Mouse (Mus musculus): ENCODE results near the gene Plau.

Plau gene

DNA sequence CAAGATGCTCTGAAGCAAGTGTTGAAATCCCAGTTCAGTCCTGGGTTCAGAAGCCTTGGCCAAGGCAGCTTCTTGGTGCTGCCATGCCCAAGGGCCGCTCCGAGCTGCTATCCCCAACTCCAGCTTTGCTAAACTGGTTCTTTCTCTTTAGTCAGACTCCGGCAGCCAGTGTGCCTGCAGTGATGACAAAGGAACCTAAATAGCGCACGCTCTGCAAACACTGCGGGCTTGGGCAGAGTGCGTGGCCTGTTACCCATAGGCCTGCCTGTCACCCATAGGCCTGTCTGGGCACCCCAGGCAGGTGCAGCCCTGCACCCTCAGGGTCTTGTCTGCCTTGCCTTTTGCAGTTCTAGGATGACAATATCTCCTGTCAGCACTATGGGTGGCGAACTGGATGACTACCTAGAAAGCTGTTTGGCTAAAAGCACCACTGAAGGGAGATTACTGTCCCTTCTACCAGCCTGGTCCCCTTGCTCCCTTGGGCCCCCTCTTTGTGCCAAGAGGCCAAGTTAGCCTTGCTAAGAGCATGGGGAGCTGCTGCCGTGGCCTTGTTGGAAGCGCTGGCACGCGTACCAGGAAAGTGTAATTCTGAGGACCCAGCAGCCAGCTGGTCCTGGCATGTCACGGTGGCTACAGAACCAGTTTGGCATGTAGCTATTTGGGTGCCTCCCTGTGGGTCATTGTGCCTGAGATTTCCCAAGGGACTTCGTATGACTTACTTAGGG is 30.2 kb upstream of the Plau start:
- no peak for DNase-seq (ENCODE audit: extremely low spot score)

DNA sequence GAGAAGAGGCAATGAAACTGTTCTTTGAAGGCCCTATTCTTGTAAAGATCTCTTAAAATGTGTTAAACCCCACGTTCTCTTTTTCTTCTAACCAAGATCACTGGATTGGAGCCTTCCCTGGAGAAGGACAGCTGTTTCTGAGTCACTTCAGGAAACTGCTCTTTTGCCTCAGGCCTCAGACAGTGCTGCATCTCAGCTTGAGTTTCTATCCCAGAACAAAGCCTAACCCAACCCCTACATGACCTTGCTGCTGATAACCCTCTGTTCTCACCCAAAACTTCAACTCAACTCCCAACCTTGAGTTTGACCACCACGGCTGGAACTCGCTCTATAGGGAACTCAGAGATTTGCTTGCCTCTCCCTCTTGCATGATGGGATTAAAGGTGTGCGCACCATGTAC is 27.1 kb upstream of the Plau start:
- DNase-seq (ENCODE audit: extremely low spot score): no peak

DNA sequence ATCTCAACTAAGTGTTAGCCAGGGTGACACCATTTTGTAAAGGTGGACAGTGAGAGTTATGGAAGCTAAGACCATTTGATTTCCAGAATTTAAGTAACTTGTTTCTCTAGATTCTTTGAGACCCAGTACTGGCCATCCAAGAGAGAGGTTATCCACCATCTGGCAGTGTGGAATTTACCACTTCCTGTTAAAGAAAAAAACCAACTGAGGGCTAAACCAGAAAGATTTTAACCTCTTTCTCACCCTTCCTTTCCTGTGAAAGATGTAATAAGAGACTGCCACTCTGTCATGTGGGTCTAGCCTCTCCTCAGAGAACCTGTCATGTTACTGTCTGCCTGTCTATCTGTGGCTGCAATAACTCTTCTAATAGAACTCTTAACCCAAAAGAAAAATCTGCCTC is 26.6 kb upstream of the Plau start:
- DNase-seq (ENCODE audit: extremely low spot score): no peak

DNA sequence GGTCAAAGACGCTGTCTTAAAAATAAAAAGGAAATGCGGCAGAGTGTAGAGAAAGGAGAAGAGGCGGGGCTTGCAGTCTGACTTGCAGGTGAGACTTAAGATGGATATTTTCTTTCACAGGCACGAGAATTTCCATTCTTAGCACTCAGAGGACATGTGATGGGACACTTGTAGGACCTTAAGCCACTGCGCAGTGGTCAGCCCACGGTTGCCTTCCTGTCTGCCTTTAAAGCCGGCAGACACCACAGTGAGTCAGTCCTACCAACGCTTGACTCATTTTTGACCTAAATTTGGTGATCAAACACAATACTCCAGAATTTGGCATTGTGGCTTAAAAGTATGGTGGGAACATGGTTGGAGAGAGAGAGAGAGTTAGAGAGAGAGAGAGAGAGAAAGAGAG is 25.2 kb upstream of the Plau start:
- DNase-seq (ENCODE audit: extremely low spot score): no peak

DNA sequence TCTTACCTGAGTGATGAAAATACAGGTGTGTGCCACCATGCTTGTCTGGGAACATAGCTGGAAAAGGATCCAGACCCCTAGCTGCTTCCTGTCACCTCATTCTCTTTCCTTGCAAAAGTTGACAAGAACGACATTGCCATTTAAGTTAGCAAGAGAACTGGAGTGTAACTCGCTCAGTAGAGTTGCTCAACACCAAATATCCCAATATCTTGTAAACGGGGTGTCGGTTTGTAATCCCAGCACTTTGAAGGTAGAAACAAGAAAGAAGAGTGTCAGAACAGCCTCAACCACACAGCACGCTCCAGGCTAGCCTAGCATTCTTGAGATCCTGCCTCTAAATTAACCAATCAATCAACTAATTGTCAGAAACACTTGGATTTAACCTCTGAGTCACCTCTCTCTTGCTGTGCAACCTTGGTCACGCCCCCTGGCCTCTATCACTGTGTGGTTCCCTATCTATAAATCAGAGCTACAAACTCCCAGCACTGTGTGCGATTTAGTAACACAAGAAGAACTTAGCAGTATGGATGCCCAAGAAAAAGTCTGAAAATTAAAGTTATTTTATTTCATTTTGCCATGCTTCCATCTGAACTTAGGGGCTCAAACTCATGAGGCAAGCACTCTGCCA is 24.6 kb upstream of the Plau start:
- no peak for DNase-seq (ENCODE audit: extremely low spot score)

DNA sequence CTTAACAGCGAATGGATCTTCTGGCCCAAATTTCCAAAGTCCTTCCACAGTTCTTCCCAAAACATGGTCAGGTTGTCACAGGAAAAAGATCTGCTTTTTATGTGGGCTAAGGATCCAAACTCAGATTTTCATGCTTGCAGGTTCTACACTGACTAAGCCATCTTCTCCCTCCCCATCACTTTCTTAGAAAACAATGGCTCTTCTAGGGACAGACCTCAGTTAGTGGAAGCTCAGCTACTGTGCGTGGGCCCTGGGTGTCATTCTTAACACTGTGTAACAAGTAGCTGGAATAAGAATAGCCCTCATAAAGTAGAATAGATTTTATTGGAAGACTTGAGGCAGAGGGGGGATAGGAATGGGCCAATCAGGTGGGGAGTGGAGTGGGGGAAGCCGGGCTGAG is 21.0 kb upstream of the Plau start:
- no peak for DNase-seq (ENCODE audit: extremely low spot score)

DNA sequence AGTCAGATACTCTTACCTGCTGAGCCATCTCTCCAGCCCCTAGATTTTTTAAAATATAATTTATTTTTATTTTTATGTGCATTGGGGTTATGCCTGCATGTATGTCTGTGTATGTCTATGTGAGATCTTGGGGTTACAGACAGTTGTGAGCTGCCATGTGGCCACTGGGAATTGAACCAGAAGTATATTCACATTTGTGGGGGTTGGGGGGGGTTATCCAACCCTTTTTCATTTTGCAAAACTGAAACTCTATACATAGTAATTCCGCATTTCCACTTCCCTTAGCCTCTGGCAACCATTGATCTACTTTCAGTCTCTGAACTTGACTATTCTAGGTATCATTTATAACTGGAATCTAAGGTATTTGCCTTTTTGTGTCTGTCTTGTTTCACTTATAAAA is 11.9 kb upstream of the Plau start:
- no peak for DNase-seq (ENCODE audit: extremely low spot score)

DNA sequence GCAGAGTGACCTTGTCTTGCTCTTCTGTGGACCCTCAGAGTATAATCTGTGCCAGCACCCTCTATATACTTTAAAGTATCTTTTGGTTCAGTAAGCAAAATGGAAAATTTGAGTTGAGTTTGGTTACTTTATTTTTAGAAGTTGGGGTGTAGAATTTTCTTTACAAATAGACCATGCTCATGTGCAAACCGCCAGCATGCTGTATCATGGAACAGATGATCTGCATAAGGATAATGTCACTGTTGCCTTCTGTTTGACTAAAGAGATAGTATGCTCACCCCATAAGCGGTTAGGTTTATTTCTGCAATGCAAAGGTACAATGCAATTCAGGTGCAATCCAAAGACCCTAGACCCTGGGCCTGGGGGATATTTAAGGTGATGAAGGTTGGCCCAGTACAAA is 10.9 kb upstream of the Plau start:
- no peak for DNase-seq (ENCODE audit: extremely low spot score)

DNA sequence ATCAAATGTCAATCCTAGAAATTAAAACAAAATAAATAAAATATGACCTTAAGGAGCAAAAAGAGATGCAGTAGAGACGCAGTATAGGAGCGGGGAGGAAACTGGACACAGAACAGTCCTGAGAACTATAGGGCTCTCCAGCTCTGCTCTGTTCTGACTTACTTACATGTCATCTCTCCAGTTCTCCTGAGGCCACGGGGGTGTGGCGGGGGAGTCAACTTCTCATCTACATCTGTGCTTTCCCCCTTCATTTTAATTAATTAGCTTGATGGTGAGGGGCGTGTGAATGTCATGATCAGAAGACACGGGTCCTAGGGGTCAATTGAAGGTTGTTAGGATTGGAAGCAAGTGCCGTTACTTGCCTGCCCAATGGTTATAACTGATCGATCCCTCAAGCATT is 9.4 kb upstream of the Plau start:
- DNase-seq (ENCODE audit: extremely low spot score): no peak

DNA sequence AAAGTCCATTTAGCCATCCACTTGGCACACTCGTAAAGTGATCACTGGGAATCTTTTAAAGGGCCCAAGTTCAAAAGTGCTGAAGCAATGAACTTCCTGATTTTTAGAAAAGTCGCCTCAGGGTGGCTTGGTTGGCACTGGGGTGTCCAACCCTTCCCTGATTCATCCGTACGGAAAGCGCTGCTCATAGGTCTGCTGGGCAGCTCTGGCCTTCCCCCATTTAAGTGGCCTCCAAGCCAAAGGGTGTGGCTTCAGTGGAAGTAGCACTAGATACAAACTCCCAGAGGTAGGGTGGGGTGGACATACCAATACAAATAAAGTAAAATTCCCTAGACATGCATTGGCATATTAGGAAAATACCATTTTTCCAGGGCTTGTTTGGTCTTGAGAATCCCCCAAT is 9.0 kb upstream of the Plau start:
- DNase-seq (ENCODE audit: extremely low spot score): no peak

DNA sequence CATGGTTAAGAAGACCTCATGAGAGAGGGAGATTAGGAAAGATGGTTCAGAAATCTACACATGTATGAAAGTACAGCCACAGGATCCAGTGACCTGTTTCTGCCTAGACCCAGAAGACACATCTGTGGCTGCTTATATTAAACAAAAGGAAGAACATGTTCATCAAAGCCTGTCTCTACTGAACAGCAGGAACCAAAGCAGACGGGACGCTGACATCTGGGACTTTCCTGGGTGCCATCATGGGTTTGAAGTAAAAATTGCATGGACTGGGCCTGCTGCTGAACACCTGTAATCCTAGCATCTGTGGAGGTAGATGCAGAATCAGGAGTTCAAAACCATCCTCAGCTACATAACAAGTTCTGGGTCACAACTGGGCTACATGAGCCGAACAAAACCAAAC is 7.9 kb upstream of the Plau start:
- no peak for DNase-seq (ENCODE audit: extremely low spot score)

DNA sequence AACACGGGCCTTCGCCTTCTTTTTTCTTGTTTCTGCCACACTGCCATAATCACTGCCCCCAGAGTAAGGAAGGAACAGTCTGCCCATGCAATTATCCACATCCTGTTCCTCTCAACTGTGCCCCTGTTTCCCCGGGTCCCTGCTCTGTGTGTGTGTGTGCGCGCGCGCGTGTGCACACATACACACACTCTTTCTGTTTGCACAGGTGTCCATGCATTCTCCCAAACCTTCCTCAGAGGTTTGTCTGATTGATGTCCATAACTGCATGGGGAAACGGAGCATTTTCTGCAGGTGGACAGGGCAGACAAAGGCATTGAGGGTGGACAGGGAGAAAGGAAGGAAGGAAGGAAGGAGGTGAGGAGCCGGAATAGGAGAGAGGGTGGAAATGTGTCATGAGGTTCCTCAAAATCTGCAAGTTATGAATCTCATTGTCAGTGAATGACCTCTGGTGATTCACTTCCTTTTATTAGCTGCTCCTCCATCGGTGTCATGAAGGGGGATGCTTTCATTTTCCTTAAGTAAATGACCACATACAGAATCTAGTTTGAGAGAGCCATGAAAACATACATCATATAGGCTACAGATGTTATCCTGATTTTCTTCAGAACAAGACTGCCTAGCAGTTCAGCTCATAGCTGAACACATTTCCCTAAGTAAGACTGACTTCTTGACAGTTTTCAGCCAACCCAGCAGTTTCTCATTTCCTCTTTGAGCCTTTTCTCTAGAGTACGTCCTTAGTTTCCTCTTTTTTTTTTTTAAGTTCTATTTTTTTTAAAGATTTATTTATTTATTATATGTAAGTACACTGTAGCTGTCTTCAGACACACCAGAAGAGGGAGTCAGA is 6.7 kb upstream of the Plau start:
- DNase-seq (ENCODE audit: extremely low spot score): no peak

DNA sequence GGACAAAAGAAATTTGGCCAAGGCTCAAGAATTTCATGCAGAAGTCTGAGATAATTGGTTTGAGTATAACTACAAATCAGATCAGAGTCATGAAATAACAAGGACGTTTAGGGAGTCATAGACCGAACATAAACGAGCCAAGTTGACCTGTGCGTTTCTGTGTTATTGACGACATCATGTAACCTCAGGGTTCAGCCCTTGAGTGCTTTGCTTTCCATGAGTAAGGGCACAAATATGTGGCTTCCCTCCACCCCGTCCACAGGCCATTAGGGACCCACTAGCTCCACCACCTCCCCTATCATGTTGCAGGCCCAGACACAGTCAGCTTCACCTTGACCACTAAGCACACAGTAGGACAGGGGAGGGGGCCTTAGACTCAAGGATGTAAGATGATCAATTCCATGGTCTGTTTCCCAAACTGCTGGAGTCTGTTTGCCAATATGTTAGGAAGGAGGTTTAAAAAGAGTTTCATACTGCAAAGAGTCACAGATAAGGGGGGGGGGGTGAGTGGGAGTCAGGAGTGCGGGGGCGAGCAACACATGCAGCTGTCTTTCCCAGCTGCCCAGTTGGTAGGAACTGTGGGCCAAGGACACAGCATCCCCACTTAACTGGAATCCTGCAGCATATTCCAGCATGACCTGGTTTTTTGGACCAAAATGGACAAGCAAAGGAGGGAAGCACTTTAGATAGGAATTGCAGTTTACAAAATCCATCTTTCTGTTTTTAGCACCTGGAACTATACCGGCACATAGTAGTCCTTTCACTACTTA is 5.1 kb upstream of the Plau start:
- no peak for DNase-seq (ENCODE audit: extremely low spot score)

DNA sequence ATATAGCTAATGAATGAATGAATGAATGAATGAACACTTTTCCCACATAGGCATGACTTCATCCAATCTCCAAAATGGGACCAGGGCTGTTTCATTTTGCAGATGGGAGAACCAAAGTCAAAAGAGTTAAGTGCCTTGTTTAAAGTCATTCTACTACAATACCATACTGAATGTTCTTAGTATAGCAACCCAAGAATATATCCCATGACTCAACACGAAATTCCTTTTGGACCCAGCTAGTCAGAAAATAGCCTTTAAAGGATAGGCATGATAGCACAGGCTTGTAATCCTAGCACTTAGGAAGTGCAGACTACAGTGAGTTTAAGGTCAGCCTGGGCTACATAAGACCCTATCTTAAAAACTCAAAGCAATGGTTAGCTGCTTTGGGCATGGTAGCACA is 4.5 kb upstream of the Plau start:
- DNase-seq (ENCODE audit: extremely low spot score): no peak

DNA sequence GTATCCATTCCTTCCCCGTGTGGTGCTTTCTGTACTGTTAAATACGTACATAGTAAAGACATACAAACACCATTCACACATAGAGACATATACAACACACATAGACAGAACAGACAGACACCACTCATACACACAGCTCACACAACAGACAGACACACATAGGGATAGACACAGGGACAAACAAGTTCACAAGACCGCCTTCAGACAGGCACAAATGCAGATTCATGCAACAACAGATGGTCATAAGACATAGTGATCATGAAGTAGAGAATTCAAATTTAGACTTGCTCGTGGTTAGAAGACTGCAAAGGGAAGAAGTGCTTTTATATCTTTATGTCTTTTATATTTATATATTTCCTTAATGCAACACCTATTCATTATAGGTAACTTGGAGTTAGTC is 2.9 kb upstream of the Plau start:
- no peak for DNase-seq (ENCODE audit: extremely low spot score)

DNA sequence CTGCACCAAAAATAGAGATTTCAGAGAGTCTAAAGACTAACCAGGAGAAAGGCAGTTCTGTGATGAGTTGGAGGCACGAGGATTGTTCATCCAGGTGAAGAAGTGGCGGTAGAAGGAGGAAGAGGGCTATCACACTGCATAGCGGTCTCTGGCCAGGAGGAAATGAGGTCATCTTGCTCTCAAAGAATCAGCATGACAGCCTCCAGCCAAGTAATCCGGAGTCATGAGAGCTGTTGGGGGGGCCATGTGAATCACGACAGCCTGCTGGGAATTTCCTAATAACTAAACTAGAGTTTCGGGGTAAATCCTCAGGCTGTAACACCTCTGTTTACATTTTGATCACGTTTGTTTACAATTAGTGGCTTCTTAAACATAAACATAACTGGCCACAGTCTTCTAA is 2.3 kb upstream of the Plau start:
- no peak for DNase-seq (ENCODE audit: extremely low spot score)

DNA sequence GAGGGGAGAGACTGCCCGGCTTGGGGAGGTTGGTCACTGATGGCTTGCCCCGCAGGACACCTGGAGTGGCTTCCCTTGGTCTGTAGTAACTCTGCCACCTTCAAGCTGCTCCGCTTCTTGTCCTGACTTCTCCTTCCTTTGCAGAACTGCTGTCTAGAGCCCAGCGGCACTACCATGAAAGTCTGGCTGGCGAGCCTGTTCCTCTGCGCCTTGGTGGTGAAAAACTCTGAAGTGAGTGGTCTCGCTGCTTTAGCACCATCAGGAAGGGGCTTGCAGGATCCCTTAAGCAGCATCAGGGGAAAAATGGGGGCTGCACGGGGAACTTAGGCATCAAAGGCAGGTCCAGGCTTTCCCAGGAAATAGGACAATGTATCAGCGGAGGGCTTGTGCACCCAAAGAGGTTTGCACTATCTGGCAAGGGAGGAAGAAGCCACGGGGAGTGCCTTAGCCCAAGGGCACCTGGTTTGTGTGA is 481 bp downstream of the Plau start:
- DNase-seq (ENCODE audit: extremely low spot score): no peak

DNA sequence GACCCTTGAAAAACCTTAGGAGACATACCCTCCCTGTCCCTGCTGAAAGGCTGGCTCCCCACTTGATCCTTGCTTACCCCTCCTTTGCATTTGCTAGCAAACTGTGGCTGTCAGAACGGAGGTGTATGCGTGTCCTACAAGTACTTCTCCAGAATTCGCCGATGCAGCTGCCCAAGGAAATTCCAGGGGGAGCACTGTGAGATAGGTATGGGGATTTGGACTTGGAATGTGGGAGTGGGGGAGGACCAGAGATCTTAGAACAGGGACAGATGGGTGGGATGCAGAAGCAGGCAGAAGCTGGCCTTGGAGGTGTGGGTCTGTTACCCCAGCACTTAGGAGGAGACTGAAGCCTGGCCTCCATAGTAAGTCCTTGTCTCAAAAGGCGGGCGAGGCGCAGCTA is 1.2 kb downstream of the Plau start:
- DNase-seq (ENCODE audit: extremely low spot score): no peak

DNA sequence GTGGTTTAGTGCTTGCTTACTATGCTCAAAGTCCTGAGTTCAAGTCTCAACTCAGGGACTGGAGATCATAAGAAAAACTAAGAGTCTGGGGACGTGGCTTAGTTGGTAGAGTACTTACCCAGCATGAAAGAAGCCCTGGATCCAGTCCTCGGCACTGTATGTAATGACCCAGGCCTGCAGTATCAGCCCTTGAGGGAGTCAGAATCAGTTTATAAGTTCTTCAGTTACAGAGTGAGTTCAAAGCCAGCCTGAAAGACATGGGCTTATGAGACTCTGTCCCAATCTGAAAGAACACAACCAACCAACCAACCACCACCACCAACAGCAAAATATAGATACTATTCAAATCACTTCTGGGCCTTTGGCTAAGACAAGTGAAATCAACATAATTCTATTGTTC is 5.1 kb downstream of the Plau start:
- no peak for DNase-seq (ENCODE audit: extremely low spot score)

DNA sequence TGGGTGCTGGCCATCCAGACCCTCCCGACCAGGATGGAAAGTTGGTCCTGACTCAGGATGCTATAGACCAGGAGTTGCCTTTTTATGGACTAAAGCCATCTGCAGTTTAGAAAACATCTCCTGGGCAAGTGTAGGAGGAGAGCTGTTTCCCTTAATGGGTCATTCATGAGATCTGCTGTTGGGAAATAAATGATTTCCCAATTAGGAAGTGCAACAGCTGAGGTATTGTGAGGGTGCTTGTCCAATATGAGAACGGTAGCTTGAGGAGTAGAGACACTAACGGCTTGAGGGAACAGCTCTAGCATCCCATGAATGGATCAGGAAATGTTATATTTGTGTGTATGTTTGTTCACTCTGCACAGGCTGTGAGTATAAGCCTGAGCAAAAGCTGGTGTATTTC is 6.2 kb downstream of the Plau start:
- no peak for DNase-seq (ENCODE audit: extremely low spot score)

DNA sequence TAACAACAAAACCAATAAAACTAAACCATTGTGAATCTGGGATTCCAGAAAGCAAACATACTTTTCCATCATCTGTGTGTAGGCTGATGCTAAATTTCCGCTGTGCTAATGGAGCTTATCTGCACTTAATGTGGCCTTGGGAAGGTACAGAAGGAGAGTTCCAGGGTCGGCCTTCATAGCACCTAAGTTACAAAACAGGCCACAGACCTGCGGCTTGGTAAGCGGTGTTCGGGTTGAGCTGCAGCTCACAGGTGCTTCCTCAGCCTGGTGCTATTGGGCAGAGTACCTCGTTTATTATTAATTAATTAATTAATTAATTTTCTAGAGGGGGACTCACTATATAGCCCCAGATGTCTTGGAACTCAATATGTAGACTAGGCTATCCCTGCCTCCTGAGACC is 7.7 kb downstream of the Plau start:
- DNase-seq (ENCODE audit: extremely low spot score): no peak
